Mouse (Mus musculus) ES-Bruce4 (cell line): Measurements from ENCODE around the gene St3gal3. TPM values are rescaled to one million over a fixed set of nuclear protein-coding genes. Genes with fewer than 3 reads are reported as not detected.
A peak's percentile ranks its signal among the peaks of the same experiment; 100 is the strongest.

Experiments used
- H3K27ac ChIP-seq: 2 replicates; pipeline ENCODE4 v1.5.1; 2012; ENCODE audit warnings: low read length, inconsistent platforms; ENCODE audit not compliant: insufficient read depth
- H3K27me3 ChIP-seq: 2 replicates; pipeline ENCODE4 v1.6.1; 2012; ENCODE audit warnings: mild to moderate bottlenecking, low read length, inconsistent platforms; ENCODE audit not compliant: control insufficient read depth, poor library complexity, insufficient read depth, severe bottlenecking
- H3K36me3 ChIP-seq: 2 replicates; pipeline ENCODE4 v1.6.1; 2012; ENCODE audit warnings: inconsistent platforms, mild to moderate bottlenecking, low read length, moderate library complexity; ENCODE audit not compliant: control insufficient read depth, poor library complexity, insufficient read depth, severe bottlenecking
- H3K4me1 ChIP-seq: one replicate; pipeline ENCODE4 v1.8.1; 2011; ENCODE audit warnings: low read length; ENCODE audit not compliant: control insufficient read depth, insufficient read depth
- H3K4me3 ChIP-seq: 2 replicates; pipeline ENCODE4 v1.5.1; 2011; ENCODE audit warnings: low read depth, mild to moderate bottlenecking, low read length
- H3K9ac ChIP-seq: 2 replicates; pipeline ENCODE4 v1.6.1; 2012; ENCODE audit warnings: low read depth, mild to moderate bottlenecking, inconsistent platforms; ENCODE audit not compliant: poor library complexity, severe bottlenecking
- H3K9me3 ChIP-seq: replicated peaks from 2 replicates; pipeline ENCODE4 v1.6.1; 2012; ENCODE audit warnings: mild to moderate bottlenecking, low read length, inconsistent platforms; ENCODE audit not compliant: control insufficient read depth, poor library complexity, insufficient read depth, severe bottlenecking
- CTCF ChIP-seq: IDR thresholded peaks from one replicate; pipeline ENCODE4 v1.8.1; 2011; ENCODE audit warnings: low read depth, low read length
- EP300 ChIP-seq: IDR thresholded peaks from 2 replicates; pipeline ENCODE4 v1.6.1; 2011; ENCODE audit warnings: low read depth, low read length; ENCODE audit not compliant: insufficient read depth
- POLR2A ChIP-seq: IDR thresholded peaks from one replicate; pipeline ENCODE4 v1.8.1; 2011; ENCODE audit warnings: low read length; ENCODE audit not compliant: insufficient read depth
- polyA plus RNA-seq: library from polyadenylated mRNA; stranded (reverse); fragments of >200 nt; gene quantifications from 2 replicates; pipeline ENCODE4 v1.2.4, GENCODE M21; 2011; ENCODE audit warnings: low read depth; ENCODE audit not compliant: missing spikeins, insufficient read depth, insufficient read length

St3gal3 gene
- polyA plus RNA-seq, 1 experiment: 13.9 TPM

DNA sequence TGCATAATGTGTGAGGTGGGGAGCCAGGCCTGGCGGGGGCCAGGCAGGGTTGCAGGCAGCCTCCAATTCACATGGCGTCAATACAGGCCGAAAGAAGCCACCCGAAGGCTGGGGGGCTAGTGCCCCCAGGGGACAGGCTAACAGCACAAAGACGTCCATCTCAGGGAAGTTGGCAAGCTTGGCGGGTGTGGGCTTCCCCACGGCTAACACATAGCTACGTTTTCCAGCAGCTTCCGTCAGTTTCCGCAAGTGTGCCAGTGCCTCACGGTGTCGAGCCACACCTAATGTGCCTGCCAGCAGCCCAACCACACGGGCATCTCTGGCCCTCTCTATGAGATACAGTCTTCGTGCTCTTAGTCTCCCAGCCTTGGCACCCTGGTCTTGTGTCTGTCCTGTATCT is 244.7 kb downstream of the St3gal3 start:
- Histone ChIP-seq H3K4me3 (no peak overlapping the region), H3K36me3 (peaks cover 17% of the 10 kb centered on the region), H3K27me3 (no peaks in the 10 kb centered on the region), H3K9ac (no peak overlapping the region), H3K4me1 (peaks cover 2% of the 10 kb centered on the region), H3K27ac (no peak overlapping the region), H3K9me3 (no peaks in the 10 kb centered on the region)
- TF ChIP-seq CTCF: no peak
- no peak for TF ChIP-seq EP300
- TF ChIP-seq POLR2A: no peak

DNA sequence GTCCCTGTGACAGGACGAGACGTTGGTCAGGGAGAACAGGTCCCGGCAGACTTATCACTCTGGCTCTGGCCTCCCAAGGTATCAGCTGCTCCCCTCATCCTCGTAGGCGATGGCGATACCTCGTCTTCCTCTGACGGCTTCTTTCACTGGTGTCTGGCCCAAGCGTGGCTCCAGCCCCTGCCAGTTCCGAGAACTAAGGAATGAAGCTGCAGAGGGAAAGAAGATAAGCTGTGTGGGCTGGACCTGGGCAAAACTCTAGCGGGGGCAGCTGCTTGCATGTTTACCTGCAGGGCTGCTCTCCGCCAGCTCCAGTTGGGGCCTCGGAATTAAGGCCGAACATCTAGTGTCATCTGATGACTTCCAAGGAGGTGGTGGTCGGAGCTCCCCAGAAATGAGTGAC is 245.2 kb downstream of the St3gal3 start:
- H3K27me3 ChIP-seq: no peaks in the 10 kb centered on the region
- H3K27ac ChIP-seq: no peak overlapping the region
- H3K4me3 ChIP-seq: no peak overlapping the region
- no peaks in the 10 kb centered on the region for H3K9me3 ChIP-seq
- H3K9ac ChIP-seq: no peak overlapping the region
- peaks cover 2% of the 10 kb centered on the region for H3K4me1 ChIP-seq
- peaks cover 23% of the 10 kb centered on the region for H3K36me3 ChIP-seq
- TF ChIP-seq CTCF (no peak), POLR2A (no peak), EP300 (no peak)

DNA sequence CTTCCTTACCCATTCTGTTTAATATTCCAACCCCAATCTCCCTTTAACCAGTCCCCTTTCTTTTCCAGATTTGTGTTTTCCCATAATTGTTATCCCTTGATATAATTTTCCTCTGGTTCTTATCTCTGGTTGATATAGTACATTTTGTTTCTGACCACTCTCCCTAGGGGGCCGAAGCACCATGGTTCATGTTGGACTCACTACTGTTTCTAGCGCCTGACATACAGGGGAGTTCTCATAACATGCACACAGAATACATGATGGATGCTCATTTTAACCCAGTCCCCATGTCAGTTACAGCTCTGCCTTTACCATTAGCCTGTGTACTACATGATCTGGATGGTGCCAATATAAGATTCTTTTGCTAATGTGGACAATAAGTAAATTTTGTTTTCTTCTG is 246.8 kb downstream of the St3gal3 start:
- Histone ChIP-seq H3K9me3 (no peaks in the 10 kb centered on the region), H3K4me3 (no peak overlapping the region), H3K9ac (no peak overlapping the region), H3K36me3 (peaks cover 23% of the 10 kb centered on the region), H3K27ac (no peak overlapping the region), H3K27me3 (no peaks in the 10 kb centered on the region), H3K4me1 (peaks cover 2% of the 10 kb centered on the region)
- no peak for TF ChIP-seq EP300
- TF ChIP-seq POLR2A: no peak
- no peak for TF ChIP-seq CTCF

DNA sequence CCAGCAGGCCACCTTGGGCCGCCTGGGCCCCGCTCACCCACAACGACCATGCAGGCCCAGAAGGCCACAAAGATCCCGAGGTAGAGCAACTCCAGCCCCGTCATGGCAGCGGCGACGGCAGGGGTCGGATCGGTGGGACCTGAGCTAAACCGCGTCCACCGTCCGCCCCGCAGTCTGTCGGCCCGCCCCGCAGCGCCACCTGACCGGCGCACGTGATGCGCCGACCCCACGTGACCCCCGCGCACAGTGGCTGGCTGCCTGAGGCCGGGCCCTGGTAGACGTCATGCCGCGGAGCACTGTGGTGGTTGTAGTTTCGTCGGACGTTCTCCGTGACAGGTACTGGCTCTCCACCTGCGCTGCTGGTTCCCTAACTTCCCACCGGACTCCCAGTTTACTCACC is 247.6 kb downstream of the St3gal3 start, which contains the start of gene Atp6v0b:
Gene Atp6v0b, minus strand, starts transcription at position 201 of the 400 bp plus-strand sequence.
- H3K36me3 ChIP-seq: peaks cover 23% of the 10 kb centered on the region
- H3K4me1 ChIP-seq: peaks cover 2% of the 10 kb centered on the region
- H3K9me3 ChIP-seq: no peaks in the 10 kb centered on the region
- no peak within 1 kb of the TSS for H3K27ac ChIP-seq
- TF ChIP-seq POLR2A (peak; percentile 53), CTCF (no peak)
- no peaks in the 10 kb centered on the region for H3K27me3 ChIP-seq
- H3K4me3 ChIP-seq: peak within 1 kb of the TSS; percentile 74
- H3K9ac ChIP-seq: peak within 1 kb of the TSS; percentile 77

DNA sequence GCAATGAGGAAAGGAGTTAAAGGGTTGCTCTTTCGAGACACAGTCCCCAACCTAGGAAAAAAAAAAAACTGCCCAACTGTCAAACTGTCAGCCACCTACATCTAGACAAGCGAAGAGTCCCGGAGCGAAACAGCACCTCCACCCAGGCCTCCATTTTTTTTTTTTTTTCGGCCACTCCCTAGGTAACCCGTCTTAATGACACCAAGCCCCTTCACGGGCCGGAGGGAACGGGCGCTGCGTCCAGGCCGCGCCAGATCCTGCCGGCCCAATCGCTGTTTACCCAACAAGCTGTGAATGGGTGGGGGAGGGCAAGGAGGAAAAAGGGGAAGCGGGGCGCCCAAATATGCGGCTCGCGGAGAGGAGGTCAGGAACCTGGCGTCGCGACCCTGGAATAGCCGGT is 248.1 kb downstream of the St3gal3 start:
- TF ChIP-seq POLR2A (no peak), CTCF (no peak), EP300 (no peak)
- peaks cover 2% of the 10 kb centered on the region for H3K4me1 ChIP-seq
- H3K36me3 ChIP-seq: peaks cover 23% of the 10 kb centered on the region
- no peaks in the 10 kb centered on the region for H3K27me3 ChIP-seq
- H3K4me3 ChIP-seq: peak overlapping the region; percentile 74
- no peak overlapping the region for H3K27ac ChIP-seq
- no peaks in the 10 kb centered on the region for H3K9me3 ChIP-seq
- peak overlapping the region; percentile 77 for H3K9ac ChIP-seq

DNA sequence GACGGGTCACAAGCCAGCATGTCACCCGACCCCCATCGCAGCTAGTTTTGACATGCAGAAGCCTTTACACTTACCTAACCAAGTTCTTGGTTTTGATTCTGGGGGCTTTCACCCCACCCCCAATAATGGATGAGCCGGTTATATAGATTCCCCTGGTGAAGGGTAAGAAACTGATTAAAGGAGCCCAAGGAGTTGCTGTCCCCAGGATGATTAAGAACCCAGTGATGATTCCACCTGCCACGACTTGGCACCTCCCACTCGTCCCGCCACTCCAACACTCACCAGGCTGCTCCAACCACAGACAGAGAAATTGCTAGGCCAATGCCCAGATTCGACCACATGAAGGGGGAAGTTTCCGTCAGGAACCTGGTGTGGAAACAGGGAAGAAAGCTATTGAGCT is 248.7 kb downstream of the St3gal3 start:
- Histone ChIP-seq H3K27me3 (no peaks in the 10 kb centered on the region), H3K4me3 (peak overlapping the region; percentile 74), H3K9ac (0 out of 2 replicates have a peak overlapping the region, but pooled peaks have one; percentile 77), H3K36me3 (peaks cover 23% of the 10 kb centered on the region), H3K4me1 (peaks cover under 1% of the 10 kb centered on the region), H3K27ac (no peak overlapping the region), H3K9me3 (no peaks in the 10 kb centered on the region)
- TF ChIP-seq CTCF: no peak
- no peak for TF ChIP-seq EP300
- TF ChIP-seq POLR2A: no peak

DNA sequence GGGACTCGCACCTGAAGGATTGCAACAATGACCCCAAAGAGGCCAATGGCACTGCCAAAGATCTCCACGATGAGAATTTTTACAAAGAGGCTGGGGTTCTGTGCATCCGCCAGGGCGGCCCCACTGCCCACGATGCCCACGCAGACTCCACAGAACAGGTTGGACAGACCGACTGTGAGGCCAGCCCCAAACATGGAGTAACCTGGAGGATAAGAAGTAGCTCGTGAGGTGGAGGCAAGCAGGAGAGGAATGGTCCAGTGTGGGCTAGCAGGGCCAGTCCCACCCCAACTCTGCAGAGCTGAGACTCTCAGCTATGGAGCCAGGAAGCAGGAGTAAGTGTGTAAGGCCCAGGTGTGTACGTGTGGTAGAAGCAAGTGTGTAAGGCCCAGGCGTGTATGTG is 249.6 kb downstream of the St3gal3 start:
- peaks cover 20% of the 10 kb centered on the region for H3K36me3 ChIP-seq
- H3K4me3 ChIP-seq: no peak overlapping the region
- H3K4me1 ChIP-seq: no peaks in the 10 kb centered on the region

More for the DNA sequence above, 249.6 kb downstream of the St3gal3 start:
- H3K27me3 ChIP-seq: no peaks in the 10 kb centered on the region
- no peak overlapping the region for H3K9ac ChIP-seq
- TF ChIP-seq POLR2A: no peak
- TF ChIP-seq EP300: no peak
- no peak for TF ChIP-seq CTCF
- H3K9me3 ChIP-seq: no peaks in the 10 kb centered on the region
- H3K27ac ChIP-seq: no peak overlapping the region
